Mouse (Mus musculus) ES-E14 (cell line): ENCODE data around the gene 4933406M09Rik.

Source experiments
- MAFK ChIP-seq: IDR thresholded peaks from 2 replicates; pipeline ENCODE4 v1.6.1; 2014; ENCODE audit warnings: mild to moderate bottlenecking, low read depth, low read length, inconsistent platforms; ENCODE audit not compliant: insufficient read depth
- ZNF384 ChIP-seq: IDR thresholded peaks from 2 replicates; pipeline ENCODE4 v1.6.1; 2012; ENCODE audit warnings: low read depth, low read length, inconsistent platforms

- no peak for TF ChIP-seq ZNF384
- TF ChIP-seq MAFK = no peak
Observed at GRCm38 (mm10) chr1:134365491-134365890, 20.2 kb upstream of the 4933406M09Rik start.
